Mouse (Mus musculus) mammary gland, adult 2 months (tissue): Measurements from ENCODE around the gene Dexi. TPM values are rescaled to one million over a fixed set of nuclear protein-coding genes. Genes with fewer than 3 reads are reported as not detected.

Experiments
- polyA plus RNA-seq: library from polyadenylated mRNA; depleted of rRNA; stranded (reverse); fragments of >200 nt; gene quantifications from 2 replicates; pipeline ENCODE4 v1.2.3, GENCODE M21; 2012; ENCODE audit warnings: low replicate concordance; rRNA removed

Gene Dexi
- 53.9 and 103 TPM in 2 replicates for polyA plus RNA-seq

DNA sequence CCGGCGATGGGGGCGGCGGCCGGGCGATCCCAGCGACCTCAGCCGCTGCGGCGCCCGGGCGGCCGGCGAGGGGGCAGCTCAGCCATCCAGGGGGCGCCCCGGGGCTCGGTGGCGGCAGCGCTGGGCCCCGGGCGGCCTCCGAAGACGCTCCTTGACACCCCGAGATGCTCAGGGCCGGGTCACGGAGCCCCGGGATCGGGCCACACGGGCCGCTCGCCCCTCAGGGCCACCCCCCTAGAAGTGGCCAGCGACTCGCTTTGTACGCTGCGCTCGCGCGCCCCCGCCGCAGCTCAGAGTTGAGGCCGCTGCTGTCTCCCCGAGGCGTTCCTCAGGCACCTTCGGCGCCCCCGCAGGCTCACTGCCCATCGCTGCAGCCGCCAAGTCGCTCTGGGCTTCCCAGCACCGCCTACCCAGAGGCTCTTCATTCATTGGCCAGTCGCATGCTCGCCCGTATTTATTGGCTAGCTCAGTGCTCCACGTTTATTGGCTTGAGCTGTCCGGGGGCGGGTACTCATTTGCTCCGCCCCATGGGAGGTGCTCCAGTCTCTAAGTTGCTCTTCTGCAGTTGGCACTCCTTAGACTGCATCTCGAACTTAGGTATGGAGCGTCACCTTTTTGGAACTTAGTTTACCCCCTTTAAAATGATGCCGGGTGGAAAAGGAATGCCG, at the start of gene Dexi:
Dexi (minus strand) TSS at position 357 of the 668 bp plus-strand sequence.

DNA sequence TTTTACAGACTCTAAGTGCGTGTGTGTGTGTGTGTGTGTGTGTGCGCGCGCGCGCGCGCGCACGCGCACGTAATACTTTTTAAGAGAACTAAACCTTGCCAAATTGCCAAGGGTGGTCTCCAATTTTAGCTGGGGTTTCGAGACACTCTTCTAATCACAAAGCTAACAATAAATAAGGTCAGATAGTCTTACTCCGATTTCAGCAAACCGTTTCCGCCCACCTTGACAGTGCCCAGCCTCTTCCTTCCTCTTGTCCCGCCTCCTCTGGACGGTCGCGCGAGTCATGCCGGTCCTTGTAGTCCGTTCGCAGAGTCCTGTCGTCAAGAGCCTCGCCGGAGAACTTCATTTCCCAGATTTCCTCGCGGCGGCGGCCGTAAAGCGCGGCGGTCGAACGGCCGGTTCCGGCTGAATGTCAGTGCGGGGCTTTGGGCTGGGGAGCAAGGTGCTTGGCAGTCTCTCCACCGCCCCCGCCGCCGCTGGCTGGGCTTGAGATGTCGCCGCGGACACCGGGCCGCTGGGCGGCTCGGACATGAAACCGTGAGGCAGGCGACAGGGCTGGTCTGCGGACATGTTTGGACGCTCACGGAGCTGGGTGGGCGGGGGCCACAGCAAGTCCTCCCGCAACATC, 2.3 kb upstream of the Dexi start, which contains the start of gene Clec16a:
Clec16a (plus strand) TSS at position 345 of the 628 bp plus-strand sequence.

GRCm38 (mm10) chr16:10479857-10480256, 63.0 kb downstream of the Dexi start, which contains the start of gene Ciita:
Ciita (plus strand) TSS chr16:10480059.

Other genes starting within 250 kb of the Dexi start
- gene Emp2, start 229.1 kb downstream of the Dexi start, polyA plus RNA-seq, result 25.9 and 57.5 TPM in 2 replicates
- 0.27 TPM in 1 of 2 replicates, not detected in the other for gene Tekt5, start 147.6 kb downstream of the Dexi start, polyA plus RNA-seq
- 26.4 and 26.6 TPM in 2 replicates for gene Nubp1, start 131.1 kb downstream of the Dexi start, polyA plus RNA-seq
- 2.1 and 3.7 TPM in 2 replicates for gene Tvp23a, start 95.7 kb downstream of the Dexi start, polyA plus RNA-seq
- 26.9 and 51.8 TPM in 2 replicates for gene Ciita, start 63.0 kb downstream of the Dexi start, polyA plus RNA-seq
- 14.3 and 25.5 TPM in 2 replicates for gene Clec16a, start 2.3 kb upstream of the Dexi start, polyA plus RNA-seq
- 10.4 and 43.0 TPM in 2 replicates for gene Socs1, start 242.5 kb upstream of the Dexi start, polyA plus RNA-seq
- 0.99 and 1.8 TPM in 2 replicates for gene Tnp2, start 245.6 kb upstream of the Dexi start, polyA plus RNA-seq
- not detected in 2 replicates for gene Prm3, start 247.9 kb upstream of the Dexi start, polyA plus RNA-seq